Mouse (Mus musculus) forelimb bud, embryonic 11.5 days (tissue): Measurements from ENCODE around the gene Fars2.
A peak's percentile ranks its signal among the peaks of the same experiment; 100 is the strongest.

Source experiments
- DNase-seq: peaks from one replicate; pipeline ENCODE4 v3.0.0-alpha.2; 2012; ENCODE audit warnings: low read depth, low spot score

The Fars2 gene

GRCm38 (mm10) chr13:36731016-36731930, 614.1 kb downstream of the Fars2 start:
- no peak for DNase-seq

GRCm38 (mm10) chr13:36731931-36732461, 614.8 kb downstream of the Fars2 start:
- no peak for DNase-seq

GRCm38 (mm10) chr13:36732891-36733490, 615.8 kb downstream of the Fars2 start:
- no peak for DNase-seq

- no peak for DNase-seq
These were observed 616.4 kb downstream of the Fars2 start for GRCm38 (mm10) chr13:36733566-36733965.

GRCm38 (mm10) chr13:36733989-36734690, 616.9 kb downstream of the Fars2 start:
- DNase-seq = no peak

GRCm38 (mm10) chr13:36734731-36735571, 617.7 kb downstream of the Fars2 start, which contains the start of gene Nrn1:
Gene Nrn1, minus strand, starts transcription at chr13:36735131.
- no peak for DNase-seq

- DNase-seq = peak; percentile 84
These were observed 618.8 kb downstream of the Fars2 start for GRCm38 (mm10) chr13:36735901-36736618.

GRCm38 (mm10) chr13:36736619-36736996, 619.4 kb downstream of the Fars2 start:
- DNase-seq = no peak

- no peak for DNase-seq
These were observed 632.8 kb downstream of the Fars2 start for GRCm38 (mm10) chr13:36750056-36750455.

GRCm38 (mm10) chr13:36751861-36752260, 634.6 kb downstream of the Fars2 start:
- DNase-seq = no peak

GRCm38 (mm10) chr13:36766801-36767200, 649.6 kb downstream of the Fars2 start:
- DNase-seq = no peak
